Mouse (Mus musculus): ENCODE data around the gene Rtl8a.
"Not testable (repeated sequence)": the region's sequence is repeated elsewhere in the genome, so short reads cannot be mapped to it uniquely, and the experiment has no call there.

The Rtl8a gene

GRCm38 (mm10) chrX:53642980-53643961 is at the start of gene Rtl8a:
Gene Rtl8a, minus strand, starts transcription at chrX:53643682.
- in situ Hi-C loops (cut with MboI) = not testable (repeated sequence)

GRCm38 (mm10) chrX:53693141-53693540 is 49.7 kb upstream of the Rtl8a start:
- in situ Hi-C loops (cut with MboI) = no loop called here

- in situ Hi-C loops (cut with MboI) = no loop called here
These were observed 48.6 kb upstream of the Rtl8a start for GRCm38 (mm10) chrX:53692065-53692464.

GRCm38 (mm10) chrX:53684676-53685075 is 41.2 kb upstream of the Rtl8a start:
- in situ Hi-C loops (cut with MboI) = not testable (repeated sequence)

GRCm38 (mm10) chrX:53682650-53683049 is 39.2 kb upstream of the Rtl8a start:
- in situ Hi-C loops (cut with MboI) = not testable (repeated sequence)

GRCm38 (mm10) chrX:53676943-53677342 is 33.5 kb upstream of the Rtl8a start:
- in situ Hi-C loops (cut with MboI) = not testable (repeated sequence)

GRCm38 (mm10) chrX:53670696-53671095 is 27.2 kb upstream of the Rtl8a start:
- in situ Hi-C loops (cut with MboI) = not testable (repeated sequence)

- in situ Hi-C loops (cut with MboI) = no loop called here
These were observed 26.8 kb upstream of the Rtl8a start, which contains the start of gene Rtl8b for GRCm38 (mm10) chrX:53670294-53670693. Gene Rtl8b, minus strand, starts transcription at chrX:53670408.

- in situ Hi-C loops (cut with MboI) = not testable (repeated sequence)
These were observed 26.2 kb upstream of the Rtl8a start for GRCm38 (mm10) chrX:53669557-53670270.

- in situ Hi-C loops (cut with MboI) = not testable (repeated sequence)
These were observed 9.4 kb upstream of the Rtl8a start for GRCm38 (mm10) chrX:53652917-53653316.

GRCm38 (mm10) chrX:53645885-53646284 is 2.4 kb upstream of the Rtl8a start:
- in situ Hi-C loops (cut with MboI) = no loop called here

- in situ Hi-C loops (cut with MboI) = not testable (repeated sequence)
These were observed 890 bp downstream of the Rtl8a start for GRCm38 (mm10) chrX:53642604-53642979.

- in situ Hi-C loops (cut with MboI) = not testable (repeated sequence)
These were observed 5.4 kb downstream of the Rtl8a start for GRCm38 (mm10) chrX:53638107-53638506.

GRCm38 (mm10) chrX:53611395-53611794 is 32.1 kb downstream of the Rtl8a start:
- in situ Hi-C loops (cut with MboI) = not testable (repeated sequence)

- in situ Hi-C loops (cut with MboI) = no loop called here
These were observed 32.9 kb downstream of the Rtl8a start for GRCm38 (mm10) chrX:53610571-53610970.

GRCm38 (mm10) chrX:53608879-53609278 is 34.6 kb downstream of the Rtl8a start, which contains the start of gene Gm14597:
Gene Gm14597, minus strand, starts transcription at chrX:53608979.
- in situ Hi-C loops (cut with MboI) = not testable (repeated sequence)

GRCm38 (mm10) chrX:53608122-53608813 is 35.2 kb downstream of the Rtl8a start:
- in situ Hi-C loops (cut with MboI) = no loop called here

GRCm38 (mm10) chrX:53607242-53608121 is 36.0 kb downstream of the Rtl8a start, which contains the start of gene Rtl8c:
Gene Rtl8c, plus strand, starts transcription at chrX:53608032.
- in situ Hi-C loops (cut with MboI) = no loop called here

- in situ Hi-C loops (cut with MboI) = not testable (repeated sequence)
These were observed 37.3 kb downstream of the Rtl8a start for GRCm38 (mm10) chrX:53606176-53606575.

GRCm38 (mm10) chrX:53599993-53600392 is 43.5 kb downstream of the Rtl8a start:
- in situ Hi-C loops (cut with MboI) = not testable (repeated sequence)

Data from mature B cell (primary cell).